Mouse (Mus musculus): Measurements from ENCODE around the gene Spag7. TPM values are rescaled to one million over a fixed set of nuclear protein-coding genes. Genes with fewer than 3 reads are reported as not detected.

Gene Spag7
- total RNA-seq, 2 experiments from 2014 or later = 67.0 to 83.3 TPM

GRCm38 (mm10) chr11:70681897-70682581, 12.8 kb upstream of the Spag7 start:
- ATAC-seq (ENCODE audit: poor library complexity, severe bottlenecking) = no peak

GRCm38 (mm10) chr11:70681170-70681569, 12.0 kb upstream of the Spag7 start:
- ATAC-seq (ENCODE audit: poor library complexity, severe bottlenecking) = no peak

GRCm38 (mm10) chr11:70679894-70680293, 10.7 kb upstream of the Spag7 start:
- peak; percentile 98 for ATAC-seq (ENCODE audit: poor library complexity, severe bottlenecking)

GRCm38 (mm10) chr11:70679361-70679760, 10.1 kb upstream of the Spag7 start:
- no peak for ATAC-seq (ENCODE audit: poor library complexity, severe bottlenecking)

GRCm38 (mm10) chr11:70678576-70678975, 9.4 kb upstream of the Spag7 start:
- no peak for ATAC-seq (ENCODE audit: poor library complexity, severe bottlenecking)

- ATAC-seq (ENCODE audit: poor library complexity, severe bottlenecking) = no peak
Observed at GRCm38 (mm10) chr11:70678092-70678491, 8.9 kb upstream of the Spag7 start.

- no peak for ATAC-seq (ENCODE audit: poor library complexity, severe bottlenecking)
Observed at GRCm38 (mm10) chr11:70674501-70674900, 5.3 kb upstream of the Spag7 start.

- no peak for ATAC-seq (ENCODE audit: poor library complexity, severe bottlenecking)
Observed at GRCm38 (mm10) chr11:70674014-70674413, 4.8 kb upstream of the Spag7 start.

- no peak for ATAC-seq (ENCODE audit: poor library complexity, severe bottlenecking)
Observed at GRCm38 (mm10) chr11:70671333-70672047, 2.3 kb upstream of the Spag7 start.

- ATAC-seq (ENCODE audit: poor library complexity, severe bottlenecking) = no peak
Observed at GRCm38 (mm10) chr11:70670483-70670882, 1.3 kb upstream of the Spag7 start.

- peak; percentile 26 for ATAC-seq (ENCODE audit: poor library complexity, severe bottlenecking)
Observed at GRCm38 (mm10) chr11:70669582-70670345, 548 bp upstream of the Spag7 start.

- ATAC-seq (ENCODE audit: poor library complexity, severe bottlenecking) = no peak; the same call in 1 of the 2 replicates
Observed at GRCm38 (mm10) chr11:70668335-70668770, 863 bp downstream of the Spag7 start.

GRCm38 (mm10) chr11:70667271-70668150, 1.7 kb downstream of the Spag7 start:
- ATAC-seq (ENCODE audit: poor library complexity, severe bottlenecking) = no peak

- ATAC-seq (ENCODE audit: poor library complexity, severe bottlenecking) = no peak
Observed at GRCm38 (mm10) chr11:70666687-70667086, 2.5 kb downstream of the Spag7 start.

GRCm38 (mm10) chr11:70664741-70665140, 4.5 kb downstream of the Spag7 start:
- ATAC-seq (ENCODE audit: poor library complexity, severe bottlenecking) = no peak

- no peak for ATAC-seq (ENCODE audit: poor library complexity, severe bottlenecking)
Observed at GRCm38 (mm10) chr11:70663957-70664356, 5.3 kb downstream of the Spag7 start.

GRCm38 (mm10) chr11:70663101-70663500, 6.1 kb downstream of the Spag7 start:
- no peak for ATAC-seq (ENCODE audit: poor library complexity, severe bottlenecking)

GRCm38 (mm10) chr11:70660571-70660970, 8.6 kb downstream of the Spag7 start:
- ATAC-seq (ENCODE audit: poor library complexity, severe bottlenecking) = no peak

GRCm38 (mm10) chr11:70658942-70659341, 10.3 kb downstream of the Spag7 start:
- ATAC-seq (ENCODE audit: poor library complexity, severe bottlenecking) = no peak

GRCm38 (mm10) chr11:70658521-70658920, 10.7 kb downstream of the Spag7 start:
- ATAC-seq (ENCODE audit: poor library complexity, severe bottlenecking) = no peak

- ATAC-seq (ENCODE audit: poor library complexity, severe bottlenecking) = no peak
Observed at GRCm38 (mm10) chr11:70657991-70658390, 11.2 kb downstream of the Spag7 start.
